Mouse (Mus musculus): ENCODE results near the gene Zfp119b. TPM values are rescaled to one million over a fixed set of nuclear protein-coding genes. Genes with fewer than 3 reads are reported as not detected.
"Not testable (repeated sequence)": the region's sequence is repeated elsewhere in the genome, so short reads cannot be mapped to it uniquely, and the experiment has no call there.

Zfp119b gene
- total RNA-seq, 2 experiments from 2014 or later, result 2.9 to 4.1 TPM

DNA sequence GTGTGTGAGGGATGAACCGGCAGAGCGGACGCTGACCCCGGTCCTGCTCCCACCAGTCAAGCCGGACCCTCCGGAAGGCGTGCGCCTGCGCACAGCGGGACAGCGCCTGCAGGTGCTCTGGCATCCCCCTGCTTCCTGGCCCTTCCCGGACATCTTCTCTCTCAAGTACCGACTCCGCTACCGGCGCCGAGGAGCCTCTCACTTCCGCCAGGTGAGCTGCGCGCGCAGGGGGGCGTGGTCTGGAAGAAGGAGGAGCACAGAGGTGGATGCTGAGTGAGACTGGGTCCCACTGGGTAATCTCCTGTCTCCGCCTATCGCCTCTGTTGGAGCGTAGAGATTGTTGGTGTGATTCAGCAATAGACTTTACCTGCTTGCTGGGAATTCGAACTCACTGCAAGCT, 6.8 kb upstream of the Zfp119b start:
- peak; percentile 51 for DNase-seq
- intact Hi-C loops (cut with DNase I), result loop anchor here (5.0 kb wide), 1 partner anchor 116 kb away; no protein-coding TSS in a partner anchor
- no peak for TF ChIP-seq CTCF (IDR thresholded peaks at IDR 0.05)
- H3K27ac ChIP-seq, result no peak overlapping the region
- peak overlapping the region; percentile 54 for H3K4me3 ChIP-seq

DNA sequence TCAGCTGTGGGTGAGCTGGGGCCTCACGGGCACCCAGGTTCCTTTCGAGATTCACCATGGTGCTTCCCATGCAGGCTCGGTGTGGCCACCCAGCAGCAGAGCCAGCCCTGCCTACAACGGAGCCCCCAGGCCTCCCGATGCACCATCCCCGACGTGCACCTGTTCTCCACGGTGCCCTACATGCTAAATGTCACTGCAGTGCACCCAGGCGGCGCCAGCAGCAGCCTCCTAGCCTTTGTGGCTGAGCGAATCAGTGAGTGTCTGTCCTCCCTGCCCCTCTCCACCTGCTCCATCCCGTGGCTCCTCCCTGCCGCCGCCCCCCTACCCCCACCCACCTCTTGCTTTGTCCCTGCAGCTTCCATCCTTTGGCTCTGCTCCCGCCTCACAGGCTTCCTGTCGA, 4.9 kb upstream of the Zfp119b start:
- no peak for DNase-seq
- intact Hi-C loops (cut with DNase I), result no loop called here
- no peak overlapping the region for H3K27ac ChIP-seq
- TF ChIP-seq CTCF (IDR thresholded peaks at IDR 0.05), result no peak
- no peak overlapping the region for H3K4me3 ChIP-seq

DNA sequence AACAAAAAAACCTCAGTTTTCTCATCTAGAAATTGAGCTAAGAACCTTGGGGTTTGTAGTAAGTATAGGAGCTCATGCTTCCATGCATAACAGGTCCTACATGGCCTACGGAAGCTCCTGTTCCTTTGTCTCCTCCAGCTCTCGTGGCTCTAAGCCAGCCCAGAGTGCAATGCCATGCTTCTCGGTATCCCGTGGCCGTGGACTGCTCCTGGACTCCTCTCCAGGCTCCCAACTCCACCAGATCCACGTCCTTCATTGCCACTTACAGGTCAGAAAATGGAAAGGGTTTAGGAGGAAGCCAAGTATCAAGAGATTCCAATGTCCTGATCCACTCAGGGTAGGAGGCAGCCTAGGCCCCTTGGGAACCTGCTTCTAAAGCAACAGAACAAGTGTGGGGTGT, 4.5 kb upstream of the Zfp119b start:
- Histone ChIP-seq H3K27ac (no peak overlapping the region), H3K4me3 (no peak overlapping the region)
- intact Hi-C loops (cut with DNase I), result no loop called here
- no peak for TF ChIP-seq CTCF (IDR thresholded peaks at IDR 0.05)
- no peak for DNase-seq

DNA sequence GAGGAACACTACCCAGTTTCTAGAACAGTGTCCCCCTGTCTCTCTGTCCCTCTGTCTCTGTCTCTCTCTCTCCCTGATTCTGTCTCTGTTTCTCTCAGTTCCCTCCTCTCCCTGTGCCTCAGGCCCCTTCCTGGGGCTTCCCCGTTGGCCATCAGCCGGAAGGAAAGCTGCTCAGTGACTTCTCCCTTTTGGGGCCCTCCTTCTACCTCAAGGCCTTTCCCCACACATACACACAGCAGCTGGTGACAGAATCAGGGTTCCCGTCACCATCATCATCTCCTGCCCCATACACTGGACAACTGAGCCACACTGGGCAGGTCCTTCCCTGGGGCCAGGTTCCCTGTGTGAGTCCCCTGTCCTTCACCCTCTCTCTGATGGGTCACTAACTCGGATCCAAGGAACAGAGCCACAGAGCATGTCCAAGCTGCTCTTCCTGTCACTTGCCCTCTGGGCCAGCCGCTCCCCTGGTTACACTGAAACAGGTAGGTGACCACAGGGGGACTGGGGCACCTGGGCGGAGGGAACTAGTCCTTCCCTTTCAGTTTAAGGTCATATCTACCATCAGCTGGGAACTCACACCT, 3.2 kb upstream of the Zfp119b start, which contains the start of gene Ebi3:
Ebi3 (plus strand) TSS at position 194 of the 581 bp plus-strand sequence.
- intact Hi-C loops (cut with DNase I), result no loop called here
- Histone ChIP-seq H3K4me3 (0 out of 2 replicates have a peak within 1 kb of the TSS, but pooled peaks have one; percentile 7), H3K27ac (no peak within 1 kb of the TSS)
- DNase-seq, result no peak
- TF ChIP-seq CTCF (IDR thresholded peaks at IDR 0.05), result no peak

DNA sequence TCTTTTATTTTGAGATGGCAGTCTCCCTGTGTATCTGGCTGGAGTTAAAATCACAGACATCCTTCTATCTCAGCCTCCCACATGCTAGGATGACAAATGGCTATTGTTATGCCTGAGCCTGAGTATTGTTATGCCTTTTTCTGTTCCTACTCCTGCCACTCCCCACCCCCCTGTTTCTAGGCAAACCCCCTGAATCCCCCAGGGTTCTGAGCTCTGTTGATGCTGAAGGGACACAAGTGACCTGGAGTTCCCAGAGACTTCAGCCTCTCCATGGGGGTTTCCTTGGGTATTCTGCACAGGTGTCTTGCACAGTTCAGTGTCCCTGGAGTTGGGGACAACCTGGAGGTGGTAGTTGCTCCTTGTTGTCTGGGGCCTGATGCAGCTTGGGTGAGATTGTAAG, 2.7 kb upstream of the Zfp119b start:
- no peak for DNase-seq
- intact Hi-C loops (cut with DNase I), result no loop called here
- H3K27ac ChIP-seq, result no peak overlapping the region
- TF ChIP-seq CTCF (IDR thresholded peaks at IDR 0.05), result no peak
- no peak overlapping the region for H3K4me3 ChIP-seq

DNA sequence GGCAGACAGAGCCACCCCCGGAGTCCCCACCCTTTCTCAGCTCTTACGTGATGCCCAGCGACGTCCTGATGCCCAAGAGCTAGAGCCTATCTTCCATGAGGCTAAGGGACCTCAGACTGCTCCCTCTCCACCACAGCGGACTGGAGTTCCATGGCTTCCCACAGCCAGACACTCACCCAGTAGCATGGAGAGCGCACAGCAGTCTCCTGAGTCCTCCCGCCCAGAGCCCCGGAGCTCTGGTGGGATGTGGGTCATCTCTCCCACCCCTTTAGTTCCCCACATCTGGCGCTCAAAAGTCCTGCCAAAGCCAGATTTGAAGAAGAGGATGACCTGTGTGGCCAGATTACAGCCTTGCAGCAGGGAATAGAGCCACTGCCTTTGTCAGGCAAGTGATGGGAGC, 1.3 kb upstream of the Zfp119b start:
- H3K27ac ChIP-seq, result no peak overlapping the region
- intact Hi-C loops (cut with DNase I), result no loop called here
- H3K4me3 ChIP-seq, result no peak overlapping the region
- no peak for DNase-seq
- no peak for TF ChIP-seq CTCF (IDR thresholded peaks at IDR 0.05)

DNA sequence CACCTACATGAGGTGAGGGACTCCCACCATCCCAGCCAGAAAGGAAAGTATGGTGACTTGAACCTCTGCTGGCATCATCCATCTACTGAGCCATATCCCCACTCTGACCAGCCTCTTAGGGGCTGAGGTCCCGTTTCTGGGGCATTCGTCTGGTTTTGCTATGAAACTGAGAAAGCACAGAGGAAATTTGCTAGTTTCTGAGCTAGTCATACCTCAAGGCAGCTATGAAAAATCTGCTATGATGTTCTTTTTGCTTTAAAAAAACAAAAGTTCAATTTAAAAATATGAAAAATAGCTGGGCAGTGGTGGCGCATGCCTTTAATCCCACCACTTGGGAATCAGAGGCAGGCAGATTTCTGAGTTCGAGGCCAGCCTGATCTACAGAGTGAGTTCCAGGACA, 653 bp downstream of the Zfp119b start:
- intact Hi-C loops (cut with DNase I), result no loop called here
- Histone ChIP-seq H3K27ac (no peak overlapping the region), H3K4me3 (no peak overlapping the region)
- no peak for DNase-seq
- TF ChIP-seq CTCF (IDR thresholded peaks at IDR 0.05), result no peak

DNA sequence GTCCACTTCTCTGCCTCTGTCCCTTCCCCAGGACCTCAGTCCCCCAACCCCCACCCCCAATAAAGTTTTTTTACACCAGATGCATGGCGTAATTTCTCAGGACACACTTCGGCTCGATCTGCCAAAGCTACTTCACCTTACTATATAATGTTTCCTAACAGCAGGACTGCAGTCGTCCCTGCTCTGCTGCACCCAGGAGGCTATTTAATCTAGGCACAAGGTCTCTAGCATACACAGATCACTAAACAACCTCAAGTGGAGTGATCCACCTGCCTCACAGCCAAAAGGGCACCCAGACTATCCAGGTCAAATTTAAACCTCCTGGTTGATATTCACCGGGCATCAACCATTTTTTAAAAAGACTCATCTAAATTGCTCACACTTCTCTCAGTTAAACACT, 3.6 kb downstream of the Zfp119b start:
- no peak for DNase-seq
- no peak for TF ChIP-seq CTCF (IDR thresholded peaks at IDR 0.05)
- intact Hi-C loops (cut with DNase I), result no loop called here
- peak overlapping the region; percentile 96 for H3K27ac ChIP-seq
- H3K4me3 ChIP-seq, result peak overlapping the region; percentile 81

DNA sequence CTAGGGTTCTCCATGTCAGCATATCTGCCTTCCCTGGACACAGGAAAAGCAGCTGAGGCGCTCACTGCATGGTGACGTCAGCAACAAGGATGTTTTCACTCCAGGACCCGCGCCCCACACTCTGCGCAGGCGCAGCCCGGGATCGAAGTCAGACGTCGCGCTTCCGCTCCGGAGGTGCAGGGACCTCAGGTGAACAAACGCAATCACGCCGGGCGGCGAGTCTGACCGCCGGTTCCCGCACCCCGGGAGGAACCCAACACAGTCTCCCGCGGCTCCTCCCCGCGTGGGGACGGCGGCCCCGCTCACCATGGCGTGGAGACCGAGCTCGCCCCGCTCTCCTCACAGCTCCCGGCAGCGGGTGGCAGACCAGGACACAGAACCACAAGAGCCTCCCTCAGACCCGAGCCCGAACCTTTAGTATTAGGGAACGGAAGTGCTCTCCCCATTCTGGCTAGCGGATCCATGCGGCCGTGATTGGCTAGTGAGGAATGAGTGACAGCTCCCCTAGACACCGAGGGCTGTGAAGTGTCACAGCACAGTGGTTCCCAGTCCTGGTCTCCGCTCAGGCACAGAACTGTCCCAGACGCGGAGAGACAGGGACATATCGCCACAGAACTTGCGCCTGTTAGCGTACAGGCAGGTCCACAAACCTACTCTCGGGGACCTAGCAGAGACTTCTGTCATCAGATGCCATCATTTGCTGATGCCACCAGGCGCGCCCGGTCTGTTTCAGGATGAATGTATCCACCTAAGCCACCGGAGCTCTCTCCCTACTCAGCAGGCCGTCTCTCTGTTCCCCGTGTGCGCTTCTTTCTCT, 4.2 kb downstream of the Zfp119b start:
- intact Hi-C loops (cut with DNase I), result not testable (repeated sequence)
- DNase-seq, result peak; percentile 96
- Histone ChIP-seq H3K4me3 (peak overlapping the region; percentile 81), H3K27ac (peak overlapping the region; percentile 96)

DNA sequence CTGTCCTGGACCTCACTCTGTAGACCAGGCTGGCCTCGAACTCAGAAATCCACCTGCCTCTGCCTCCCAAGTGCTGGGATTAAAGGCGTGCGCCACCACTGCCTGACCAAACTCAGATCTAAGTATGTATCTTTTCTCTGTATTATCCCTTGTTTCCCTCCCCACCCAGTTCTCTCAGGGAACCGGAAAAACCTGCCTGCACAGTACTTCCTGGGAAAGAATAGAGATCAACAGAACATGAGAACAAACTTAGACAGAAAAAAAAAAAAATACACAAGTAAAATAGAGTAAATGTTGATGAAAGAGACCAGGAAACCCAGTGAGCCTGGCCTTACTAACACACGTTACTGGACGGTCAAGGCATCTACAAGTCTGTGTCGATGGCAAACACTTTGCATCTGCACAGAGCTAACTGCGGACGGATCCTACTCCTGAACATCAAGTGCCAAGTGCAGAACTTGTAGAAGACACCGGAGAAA, 4.9 kb downstream of the Zfp119b start:
- Histone ChIP-seq H3K27ac (peak overlapping the region; percentile 96), H3K4me3 (peak overlapping the region; percentile 81)
- intact Hi-C loops (cut with DNase I); DNase-seq: not testable (repeated sequence)

DNA sequence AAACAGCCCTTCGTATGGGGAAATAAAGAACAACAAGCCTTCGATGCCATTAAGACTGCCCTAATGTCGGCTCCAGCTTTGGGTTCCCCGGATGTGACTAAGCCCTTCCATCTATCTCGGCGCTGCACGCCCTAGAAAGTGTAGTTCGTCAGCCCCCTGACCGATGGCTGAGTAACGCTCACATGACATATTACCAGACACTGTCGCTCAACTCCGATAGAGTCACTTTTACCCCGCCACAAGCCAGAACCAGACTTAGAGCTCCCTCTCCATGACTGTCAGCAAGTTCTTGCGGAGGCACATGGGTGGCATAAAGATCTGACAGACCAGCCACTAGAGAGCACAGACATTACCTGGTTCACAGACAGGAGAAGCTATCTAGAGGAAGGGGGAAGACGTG, 16.1 kb downstream of the Zfp119b start:
- Histone ChIP-seq H3K27ac (no peak overlapping the region), H3K4me3 (no peak overlapping the region)
- intact Hi-C loops (cut with DNase I), result no loop called here
- no peak for TF ChIP-seq CTCF (IDR thresholded peaks at IDR 0.05)
- no peak for DNase-seq

DNA sequence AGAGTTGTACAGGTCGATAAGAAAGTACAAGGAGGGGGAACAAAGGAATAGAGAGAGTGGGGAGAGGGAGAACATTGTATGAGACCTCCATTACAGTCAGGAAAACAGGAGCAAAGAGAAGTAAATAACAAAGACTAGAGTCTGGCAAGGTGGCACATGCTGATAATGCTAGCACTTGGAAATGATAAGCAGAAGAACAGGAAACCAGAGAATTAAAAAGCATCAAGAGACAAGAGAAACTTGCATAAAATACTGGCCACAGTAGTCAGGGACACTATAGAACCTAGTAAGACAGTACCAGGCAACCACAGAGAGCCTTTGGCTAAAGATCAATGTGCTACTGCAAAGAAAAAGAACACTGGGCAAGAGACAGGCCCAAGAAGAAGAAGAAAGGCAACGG, 16.7 kb downstream of the Zfp119b start:
- TF ChIP-seq CTCF (IDR thresholded peaks at IDR 0.05), result no peak
- peak overlapping the region; percentile 48 for H3K27ac ChIP-seq
- intact Hi-C loops (cut with DNase I), result no loop called here
- H3K4me3 ChIP-seq, result peak overlapping the region; percentile 83
- DNase-seq, result no peak

Data from gastrocnemius, adult 2 months (tissue).